Mouse (Mus musculus) cerebellum, adult 8-10 months (tissue): Measurements from ENCODE around the gene Pnma1.

Source experiments
- DNase-seq: peaks from one replicate; pipeline ENCODE4 v3.0.0; 2022

Pnma1 gene

GRCm38 (mm10) chr12:84178052-84178451, 29.8 kb upstream of the Pnma1 start:
- DNase-seq, result no peak

- no peak for DNase-seq
Observed at GRCm38 (mm10) chr12:84176886-84177765, 28.8 kb upstream of the Pnma1 start.

- DNase-seq, result no peak
Observed at GRCm38 (mm10) chr12:84176126-84176769, 28.0 kb upstream of the Pnma1 start.

GRCm38 (mm10) chr12:84175659-84176061, 27.4 kb upstream of the Pnma1 start:
- peak; percentile 78 for DNase-seq

GRCm38 (mm10) chr12:84174871-84175270, 26.6 kb upstream of the Pnma1 start:
- DNase-seq, result no peak

- no peak for DNase-seq
Observed at GRCm38 (mm10) chr12:84174190-84174811, 26.0 kb upstream of the Pnma1 start.

- no peak for DNase-seq
Observed at GRCm38 (mm10) chr12:84173309-84173915, 25.1 kb upstream of the Pnma1 start.

GRCm38 (mm10) chr12:84172862-84173261, 24.6 kb upstream of the Pnma1 start:
- DNase-seq, result peak; percentile 61

GRCm38 (mm10) chr12:84172216-84172615, 23.9 kb upstream of the Pnma1 start:
- DNase-seq, result no peak

GRCm38 (mm10) chr12:84170610-84171009, 22.3 kb upstream of the Pnma1 start:
- no peak for DNase-seq

GRCm38 (mm10) chr12:84165631-84166373, 17.5 kb upstream of the Pnma1 start:
- DNase-seq, result no peak

- no peak for DNase-seq
Observed at GRCm38 (mm10) chr12:84163586-84164110, 15.4 kb upstream of the Pnma1 start.

GRCm38 (mm10) chr12:84163133-84163532, 14.8 kb upstream of the Pnma1 start:
- DNase-seq, result no peak

GRCm38 (mm10) chr12:84161616-84162433, 13.5 kb upstream of the Pnma1 start:
- no peak for DNase-seq

GRCm38 (mm10) chr12:84161116-84161515, 12.8 kb upstream of the Pnma1 start:
- no peak for DNase-seq

GRCm38 (mm10) chr12:84160491-84160890, 12.2 kb upstream of the Pnma1 start:
- DNase-seq, result no peak

- DNase-seq, result no peak
Observed at GRCm38 (mm10) chr12:84158156-84158555, 9.9 kb upstream of the Pnma1 start.

GRCm38 (mm10) chr12:84156210-84156609, 7.9 kb upstream of the Pnma1 start:
- no peak for DNase-seq

- DNase-seq, result no peak
Observed at GRCm38 (mm10) chr12:84155523-84155871, 7.2 kb upstream of the Pnma1 start.

- peak; percentile 93 for DNase-seq
Observed at GRCm38 (mm10) chr12:84154786-84155522, 6.7 kb upstream of the Pnma1 start.

GRCm38 (mm10) chr12:84153414-84153813, 5.1 kb upstream of the Pnma1 start:
- no peak for DNase-seq
